Mouse (Mus musculus): ENCODE results near the gene Gm11011.

The Gm11011 gene

DNA sequence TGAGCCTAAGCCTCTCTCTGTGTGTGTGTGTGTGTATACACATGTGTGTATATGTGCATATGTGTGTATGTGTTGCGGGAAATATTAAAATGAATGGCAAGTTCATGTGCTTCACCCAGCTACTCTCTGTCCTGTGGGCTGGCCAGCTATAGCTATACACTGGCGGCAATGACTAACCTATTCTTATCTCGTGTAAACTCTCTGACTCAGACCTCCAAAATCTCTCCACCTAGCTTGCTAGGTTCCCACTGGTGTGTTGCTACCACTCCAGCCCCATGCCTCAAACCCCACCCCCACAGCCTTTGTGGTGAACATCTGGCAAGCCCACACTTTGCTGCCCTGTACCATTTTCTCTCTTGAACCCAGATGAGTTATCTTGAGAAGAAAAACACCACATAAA, 857 bp downstream of the Gm11011 start:
- DNase-seq, result no peak

DNA sequence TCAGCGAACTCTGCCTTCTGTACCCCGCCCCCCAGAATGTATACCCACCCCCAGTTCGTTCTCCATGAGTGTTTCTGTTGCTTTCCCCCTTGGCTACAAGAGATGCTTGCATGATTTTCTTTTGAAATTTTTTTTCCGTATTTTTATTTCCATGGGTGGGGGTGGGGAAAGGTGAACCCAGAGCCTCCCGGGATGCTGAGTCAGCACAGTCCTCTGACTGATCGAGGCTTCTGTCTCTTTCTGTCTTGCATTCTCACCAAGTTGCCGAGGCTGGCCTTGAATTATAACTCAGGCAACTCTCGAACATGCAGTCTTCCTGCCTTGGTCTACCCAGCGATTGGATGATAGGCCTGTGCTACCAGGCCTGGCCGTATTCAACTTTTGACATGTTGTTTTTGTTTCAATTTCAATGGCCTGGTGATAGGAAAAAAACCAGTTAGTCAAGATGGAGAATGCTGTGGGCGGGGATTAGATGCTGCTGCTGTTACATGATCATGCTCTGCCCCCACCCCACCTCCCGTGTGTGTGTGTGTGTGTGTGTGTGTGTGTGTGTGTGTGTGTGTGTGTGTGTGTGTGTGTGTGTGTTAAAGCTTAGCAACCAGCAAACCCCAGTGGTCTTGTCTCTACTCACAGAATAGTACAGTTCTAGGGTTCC, 1.8 kb downstream of the Gm11011 start:
- DNase-seq, result no peak

DNA sequence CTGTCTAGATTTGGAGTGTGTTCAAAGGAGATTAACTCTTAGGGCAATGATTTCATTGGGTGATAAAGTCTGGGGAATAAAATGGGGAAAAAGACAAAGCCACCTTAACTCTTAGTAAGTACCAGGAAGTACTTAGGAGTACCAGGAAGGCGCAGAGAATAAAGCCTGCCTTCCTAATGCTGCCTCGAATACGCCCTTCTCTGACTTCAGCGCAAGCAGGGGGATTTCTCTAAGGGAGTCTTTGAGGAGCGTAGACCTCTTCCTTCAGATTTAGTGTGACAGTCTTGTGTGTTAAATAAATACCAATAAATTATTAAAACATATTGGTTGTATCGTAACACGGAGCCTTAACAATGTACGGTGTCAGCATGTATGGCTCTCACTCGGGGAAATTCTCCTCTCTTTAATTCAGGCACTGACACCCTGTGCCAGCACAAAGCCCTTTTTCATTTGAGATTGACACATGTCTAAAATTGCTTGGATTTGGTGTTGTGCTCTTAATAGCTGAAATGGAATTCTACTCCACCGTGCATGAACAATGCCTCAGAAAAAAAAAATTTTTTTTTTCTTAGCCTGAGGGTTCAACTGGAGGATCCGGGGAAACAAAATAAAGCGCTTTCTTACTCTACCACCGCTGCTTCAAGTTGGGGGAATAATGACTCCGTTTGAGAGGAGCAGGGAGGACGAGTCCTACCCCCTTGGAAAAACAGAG, 2.6 kb downstream of the Gm11011 start:
- no peak for DNase-seq

DNA sequence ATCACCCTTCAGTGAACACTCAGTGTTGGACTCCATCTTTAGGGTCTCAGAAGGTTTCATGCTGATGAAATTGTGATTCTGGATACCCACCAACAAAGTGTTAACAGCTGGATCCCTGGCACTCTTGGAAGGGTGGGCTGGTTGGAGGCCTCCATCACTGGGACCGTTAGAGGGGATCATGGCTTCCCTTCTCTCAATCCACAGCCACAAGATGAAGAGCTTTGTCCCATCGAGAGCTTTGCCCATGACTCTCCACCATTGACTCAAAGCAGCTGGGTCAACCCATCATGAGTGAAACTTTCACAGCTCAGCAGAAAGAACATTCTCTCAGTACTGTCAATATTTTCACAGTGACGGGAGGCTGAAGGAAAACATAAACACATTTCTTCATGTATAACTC, 4.1 kb downstream of the Gm11011 start:
- DNase-seq, result no peak

DNA sequence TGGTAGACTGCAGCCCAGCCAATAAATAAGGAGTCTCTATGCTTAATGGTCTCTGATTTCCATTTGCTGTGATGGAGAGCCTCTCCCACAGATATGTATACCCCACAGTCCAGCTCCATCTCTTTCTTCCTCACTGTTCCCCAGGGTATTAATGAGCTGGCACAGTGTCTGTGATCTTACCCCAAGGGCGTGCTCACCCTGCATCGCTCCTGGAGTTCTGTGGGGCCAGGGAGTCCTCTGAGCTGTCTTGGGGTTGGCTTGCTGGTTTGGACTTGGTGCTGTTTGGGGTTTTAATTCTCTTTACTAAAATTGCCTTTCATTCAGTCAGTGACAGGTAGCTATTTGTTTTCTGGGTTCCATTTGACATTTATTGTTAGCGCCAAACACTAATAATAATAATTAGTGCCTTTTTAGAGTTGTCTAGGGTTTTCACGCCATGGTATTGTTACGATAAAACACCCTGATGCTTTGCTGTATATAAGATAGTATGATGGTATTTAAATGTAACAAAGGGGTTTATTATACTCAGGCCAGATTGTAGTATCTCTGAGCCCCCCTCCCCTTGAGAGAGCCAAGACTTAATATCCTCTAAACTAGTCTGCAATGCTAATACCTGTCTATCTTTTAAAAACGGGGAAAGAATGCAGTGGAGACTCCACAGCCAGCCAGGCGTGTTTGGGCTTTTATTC, 9.9 kb downstream of the Gm11011 start:
- DNase-seq, result no peak

DNA sequence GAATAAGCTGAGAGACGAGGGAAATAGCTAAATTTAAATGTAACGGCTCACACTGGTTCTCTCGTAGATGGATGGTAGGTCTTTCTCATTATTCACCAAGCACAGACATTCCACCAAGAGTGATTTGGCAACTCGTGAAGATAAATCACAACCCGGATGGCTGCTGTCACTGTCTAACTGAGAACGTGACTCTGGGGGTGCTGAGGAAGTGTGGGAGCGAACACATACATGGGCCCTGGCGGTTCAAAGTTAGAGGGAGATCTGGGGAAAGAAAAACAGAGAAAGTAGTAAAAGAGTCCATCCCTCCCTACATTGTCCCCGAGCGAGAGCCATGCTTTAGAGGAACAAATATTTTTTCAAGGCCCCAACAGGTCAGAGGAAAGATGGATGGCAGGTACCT, 17.5 kb downstream of the Gm11011 start:
- no peak for DNase-seq

DNA sequence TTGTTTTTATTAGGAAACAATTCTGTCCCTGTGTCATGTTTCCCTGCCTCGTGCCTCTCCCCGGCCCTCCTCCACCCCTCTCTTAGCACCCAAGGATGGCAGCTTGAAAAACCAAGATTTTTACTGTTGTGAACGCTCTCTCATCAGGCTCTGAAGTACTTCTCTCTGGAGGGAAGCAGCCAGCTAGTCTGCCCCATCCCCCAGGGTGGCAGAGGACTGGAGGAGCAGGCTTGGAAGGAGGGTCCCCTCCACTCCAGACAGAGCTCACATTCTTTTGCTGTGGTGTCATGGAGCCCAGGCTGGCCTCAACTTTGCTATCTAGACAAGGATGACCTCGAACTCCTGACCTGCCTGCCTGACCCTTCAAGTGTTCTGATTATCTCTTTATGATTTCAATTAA, 21.4 kb downstream of the Gm11011 start:
- no peak for DNase-seq

DNA sequence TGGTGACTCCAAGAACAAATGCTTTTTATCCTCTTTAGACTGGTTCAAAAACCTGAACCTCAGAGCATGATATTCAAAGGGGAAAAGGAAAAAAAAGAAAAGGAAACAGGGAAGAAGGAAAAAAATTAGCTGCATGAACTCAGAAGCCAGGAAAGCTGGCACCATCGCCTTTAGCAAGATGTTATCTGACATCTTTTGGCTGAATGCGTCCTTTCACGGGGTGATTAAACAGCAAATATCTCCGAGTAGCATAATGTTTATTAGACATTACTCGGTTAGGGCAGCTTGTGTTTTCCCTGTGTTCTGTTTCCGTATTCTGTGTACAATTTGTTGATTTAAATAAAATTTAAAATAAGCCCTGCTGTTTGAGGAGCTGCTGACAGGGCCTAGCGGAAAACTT, 21.8 kb downstream of the Gm11011 start:
- no peak for DNase-seq

DNA sequence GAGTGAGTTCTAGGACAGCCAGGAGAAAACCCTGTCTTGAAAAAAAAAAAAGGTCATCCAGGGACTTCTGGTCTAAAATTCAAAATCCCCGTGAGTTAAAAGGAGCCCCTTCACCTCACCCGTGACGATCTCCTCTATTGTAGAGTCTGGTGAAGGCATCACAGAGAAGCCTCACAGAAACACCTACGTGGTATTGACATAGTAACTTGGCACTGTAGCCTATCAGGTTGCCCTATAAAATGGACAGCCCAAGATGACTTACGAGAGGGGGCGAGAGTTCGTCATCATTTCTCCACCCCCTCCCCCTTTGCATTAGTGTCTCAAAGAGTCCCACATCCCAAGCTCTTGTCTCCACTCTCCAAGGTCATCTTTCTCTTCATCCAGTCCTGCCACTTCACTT, 41.9 kb downstream of the Gm11011 start:
- no peak for DNase-seq

DNA sequence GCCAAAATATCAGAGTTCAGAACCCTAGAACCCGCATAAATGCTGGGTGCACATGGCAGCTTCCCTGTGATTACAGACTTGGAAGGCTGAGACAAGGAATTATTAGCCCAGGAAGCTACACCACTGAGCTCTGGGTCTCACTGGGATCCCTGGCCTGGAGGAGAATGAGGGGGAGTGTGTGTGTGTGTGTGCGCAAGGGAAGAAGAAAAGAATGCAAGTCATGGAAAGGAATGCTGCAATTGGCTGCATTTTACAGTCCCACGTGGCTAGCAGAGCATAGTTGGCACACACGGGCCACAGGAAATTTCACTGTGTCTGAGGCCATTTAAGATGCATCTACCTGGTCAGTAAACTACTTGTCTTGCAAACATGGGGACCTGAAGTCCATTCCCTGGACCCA, 48.6 kb downstream of the Gm11011 start:
- DNase-seq, result no peak
